Mouse (Mus musculus) urinary bladder, postnatal 25 days (tissue): ENCODE measurements around the gene Igf2.

Source experiments
- DNase-seq: peaks from one replicate; pipeline ENCODE4 v3.0.0; 2022; ENCODE audit warnings: low spot score

The Igf2 gene

GRCm38 (mm10) chr7:142666659-142667058, at the start of gene Igf2:
Igf2 (minus strand) TSS chr7:142666816.
- no peak for DNase-seq

- DNase-seq = peak; percentile 14
Observed at GRCm38 (mm10) chr7:142714783-142715498, 48.3 kb upstream of the Igf2 start.

DNA sequence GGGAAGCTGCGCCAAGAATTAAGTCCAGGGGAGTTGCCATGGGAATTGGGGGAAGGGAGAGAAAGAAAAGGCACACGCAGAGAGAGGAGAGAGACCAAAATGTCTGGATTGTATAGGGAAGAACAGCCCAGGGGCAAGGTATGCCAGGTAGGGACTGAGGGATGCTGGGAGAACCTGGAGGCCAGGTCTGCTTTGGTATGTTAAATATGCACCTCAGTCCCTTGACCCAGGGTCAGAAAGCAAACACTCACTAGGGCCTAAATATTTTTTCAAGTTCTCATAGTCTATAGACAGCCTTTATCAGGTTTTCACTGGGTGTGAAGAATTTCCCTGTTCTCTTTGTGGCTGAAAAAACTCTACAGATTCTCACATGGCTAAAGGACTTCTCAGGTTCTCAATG, 40.3 kb upstream of the Igf2 start:
- DNase-seq = no peak

DNA sequence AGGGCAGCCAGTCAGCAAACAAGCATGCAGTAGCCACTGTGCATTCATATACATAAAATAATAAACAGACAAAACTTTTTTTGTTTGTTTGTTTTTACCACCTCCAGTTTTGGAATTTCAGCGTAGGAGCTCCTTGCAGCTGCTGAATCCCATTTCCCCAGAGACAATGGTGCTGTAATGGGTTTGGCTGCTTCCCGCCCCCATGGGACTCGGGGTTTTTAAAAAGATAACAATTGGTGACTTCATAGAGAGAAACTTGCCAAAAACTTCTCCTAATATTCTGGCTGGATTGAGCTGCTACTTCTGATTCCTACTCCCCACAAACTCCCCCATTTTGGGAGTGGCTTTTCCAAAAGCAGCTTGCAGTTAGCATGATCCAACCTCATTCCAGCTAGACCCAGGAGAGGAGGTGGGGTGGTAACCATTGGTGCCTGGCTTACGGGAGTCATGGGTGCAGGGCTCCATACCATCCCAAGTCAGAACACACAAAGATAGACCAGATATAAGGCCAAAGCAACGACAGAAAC, 32.8 kb upstream of the Igf2 start:
- no peak for DNase-seq

- no peak for DNase-seq
Observed at GRCm38 (mm10) chr7:142678611-142679010, 12.0 kb upstream of the Igf2 start.

GRCm38 (mm10) chr7:142675644-142676043, 9.0 kb upstream of the Igf2 start:
- peak; percentile 26 for DNase-seq

GRCm38 (mm10) chr7:142675141-142675540, 8.5 kb upstream of the Igf2 start:
- no peak for DNase-seq

GRCm38 (mm10) chr7:142672120-142672519, 5.5 kb upstream of the Igf2 start:
- peak; percentile 33 for DNase-seq

GRCm38 (mm10) chr7:142671067-142671466, 4.5 kb upstream of the Igf2 start:
- DNase-seq = no peak

- DNase-seq = no peak
Observed at GRCm38 (mm10) chr7:142669751-142670625, 3.4 kb upstream of the Igf2 start, which contains the start of gene Gm49394. Gm49394 (minus strand) TSS chr7:142669942.

- no peak for DNase-seq
Observed at GRCm38 (mm10) chr7:142668328-142668727, 1.7 kb upstream of the Igf2 start.

DNA sequence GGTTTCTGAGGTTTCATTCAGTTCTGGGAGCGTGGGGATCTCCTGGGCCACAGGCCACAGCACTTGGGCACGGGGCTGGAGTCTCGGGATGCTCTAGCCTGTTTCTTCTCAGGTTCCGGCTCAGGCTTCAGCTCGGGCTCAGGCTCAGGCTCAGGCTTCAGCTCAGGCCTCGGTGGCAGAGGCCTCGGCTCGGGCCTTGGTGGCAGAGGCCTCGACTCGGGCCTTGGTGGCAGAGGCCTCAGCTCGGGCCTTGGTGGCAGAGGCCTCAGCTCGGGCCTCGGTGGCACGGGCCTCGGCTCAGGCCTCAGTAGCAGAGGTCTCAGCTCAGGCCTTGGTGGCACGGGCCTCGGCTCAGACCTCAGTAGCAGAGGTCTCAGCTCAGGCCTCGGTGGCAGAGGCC, 905 bp upstream of the Igf2 start:
- DNase-seq = no peak

DNA sequence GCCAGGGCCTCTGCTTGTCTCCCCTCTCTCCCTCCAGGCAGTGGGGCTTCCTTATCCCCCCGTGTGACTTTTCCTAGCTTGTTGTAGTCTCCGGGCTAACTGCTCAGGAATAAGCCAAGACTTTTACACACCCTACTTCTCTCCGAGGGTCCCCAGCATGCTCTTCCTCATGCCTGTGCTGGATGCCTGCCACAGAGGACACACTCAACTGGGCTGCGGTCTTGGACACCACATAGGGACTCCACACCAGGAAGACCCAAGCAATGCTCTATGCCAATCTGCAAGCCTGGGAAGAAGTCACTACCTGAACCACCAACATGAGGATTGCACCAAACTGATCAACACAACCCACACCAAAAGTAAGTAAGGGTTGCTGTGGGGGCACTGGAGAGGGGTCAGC, 507 bp downstream of the Igf2 start:
- no peak for DNase-seq

- no peak for DNase-seq
Observed at GRCm38 (mm10) chr7:142665364-142665763, 1.3 kb downstream of the Igf2 start.

GRCm38 (mm10) chr7:142664465-142665029, 2.1 kb downstream of the Igf2 start:
- DNase-seq = no peak

GRCm38 (mm10) chr7:142663931-142664421, 2.6 kb downstream of the Igf2 start:
- peak; percentile 26 for DNase-seq

- no peak for DNase-seq
Observed at GRCm38 (mm10) chr7:142663151-142663550, 3.5 kb downstream of the Igf2 start.

- DNase-seq = no peak
Observed at GRCm38 (mm10) chr7:142661811-142662210, 4.8 kb downstream of the Igf2 start.

GRCm38 (mm10) chr7:142661046-142661445, 5.6 kb downstream of the Igf2 start:
- no peak for DNase-seq

DNA sequence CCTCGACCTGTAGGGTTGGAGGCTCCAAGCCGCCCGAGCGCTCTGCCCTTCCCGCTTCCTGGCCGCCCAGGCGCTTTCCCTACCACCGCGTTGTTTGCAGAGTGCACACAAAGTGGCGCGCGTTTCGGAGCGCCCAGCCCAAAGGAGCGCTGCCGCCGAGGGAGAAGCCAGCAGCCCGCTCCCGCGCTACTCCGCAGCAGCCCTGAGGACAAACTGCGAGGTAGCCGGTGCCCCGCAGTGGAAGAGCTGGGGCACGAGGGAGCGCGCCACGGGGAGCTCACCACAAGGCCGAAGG, 6.0 kb downstream of the Igf2 start:
- DNase-seq = peak; percentile 14

- no peak for DNase-seq
Observed at GRCm38 (mm10) chr7:142659767-142660650, 6.6 kb downstream of the Igf2 start.
